Mouse (Mus musculus) C2C12 (cell line): Measurements from ENCODE around the gene Klhl26. TPM values are rescaled to one million over a fixed set of nuclear protein-coding genes. Genes with fewer than 3 reads are reported as not detected.

Experiments
- H3K27me3 ChIP-seq: one replicate; pipeline ENCODE4 v1.6.1; 2011; ENCODE audit not compliant: control insufficient read depth, insufficient read depth, insufficient read length
- H3K36me3 ChIP-seq: one replicate; pipeline ENCODE4 v1.6.1; 2011; ENCODE audit not compliant: control insufficient read depth, insufficient read depth
- H3K4me3 ChIP-seq: one replicate; pipeline ENCODE4 v1.5.1; 2011; ENCODE audit warnings: mild to moderate bottlenecking, control low read depth; ENCODE audit not compliant: poor library complexity, insufficient read depth, severe bottlenecking
- H3K79me2 ChIP-seq: one replicate; pipeline ENCODE4 v1.6.1; 2011; ENCODE audit not compliant: control insufficient read depth, insufficient read depth
- H3K79me3 ChIP-seq: one replicate; pipeline ENCODE4 v1.6.1; 2011; ENCODE audit warnings: low read depth, control low read depth
- H3ac ChIP-seq: one replicate; pipeline ENCODE3; 2011; ENCODE audit warnings: low read depth; ENCODE audit not compliant: control insufficient read depth, insufficient read length
- CEBPB ChIP-seq: IDR thresholded peaks from one replicate; pipeline ENCODE4 v1.6.1; 2011; ENCODE audit warnings: low read depth, mild to moderate bottlenecking, control low read depth, moderate library complexity
- CTCF ChIP-seq: IDR thresholded peaks from one replicate; pipeline ENCODE4 v1.5.1; 2011; ENCODE audit not compliant: control insufficient read depth, insufficient read depth, insufficient read length
- FOSL1 ChIP-seq: IDR thresholded peaks from one replicate; pipeline ENCODE4 v1.8.0; 2011; ENCODE audit warnings: mild to moderate bottlenecking, low read length; ENCODE audit not compliant: poor library complexity, insufficient read depth, severe bottlenecking
- MAX ChIP-seq: IDR thresholded peaks from one replicate; pipeline ENCODE4 v1.6.1; 2011; ENCODE audit warnings: mild to moderate bottlenecking, control low read depth
- MYOD1 ChIP-seq: IDR thresholded peaks from one replicate; pipeline ENCODE4 v1.6.1; 2011; ENCODE audit warnings: low read depth; ENCODE audit not compliant: control insufficient read depth, insufficient read length
- MYOG ChIP-seq: IDR thresholded peaks from one replicate; pipeline ENCODE4 v1.6.1; 2011; ENCODE audit not compliant: control insufficient read depth, insufficient read length; ENCODE audit errors: extremely low read depth
- USF1 ChIP-seq: IDR thresholded peaks from one replicate; pipeline ENCODE4 v1.6.1; 2011; ENCODE audit warnings: low read depth, mild to moderate bottlenecking, control low read depth, moderate library complexity
- polyA plus RNA-seq: library from polyadenylated mRNA; unstranded; fragments of >200 nt; fragmentation: generic; extraction: Trizol; gene quantifications from one replicate; pipeline ENCODE4 v1.2.1, GENCODE M21; 2012; ENCODE audit warnings: missing spikeins

Klhl26 gene
- polyA plus RNA-seq, 1 experiment: 34.4 TPM

GRCm38 (mm10) chr8:70431213-70431612 is 45.6 kb downstream of the Klhl26 start:
- Histone ChIP-seq H3ac (no peak overlapping the region), H3K79me3 (peaks cover 10% of the 10 kb centered on the region), H3K79me2 (peaks cover 82% of the 10 kb centered on the region), H3K27me3 (no peaks in the 10 kb centered on the region), H3K36me3 (no peaks in the 10 kb centered on the region), H3K4me3 (no peak overlapping the region)
- TF ChIP-seq MAX (no peak), MYOD1 (no peak), CEBPB (no peak), CTCF (no peak), FOSL1 (no peak), MYOG (no peak), USF1 (no peak)

- peaks cover 41% of the 10 kb centered on the region for H3K79me2 ChIP-seq
- no peak overlapping the region for H3K4me3 ChIP-seq
- H3ac ChIP-seq: no peak overlapping the region
- TF ChIP-seq CEBPB (no peak), MYOG (no peak), USF1 (no peak), FOSL1 (no peak), MAX (no peak), CTCF (no peak), MYOD1 (no peak)
- no peaks in the 10 kb centered on the region for H3K27me3 ChIP-seq
- H3K79me3 ChIP-seq: peaks cover 8% of the 10 kb centered on the region
- H3K36me3 ChIP-seq: no peaks in the 10 kb centered on the region
These were observed 50.4 kb downstream of the Klhl26 start for GRCm38 (mm10) chr8:70426300-70426907.

GRCm38 (mm10) chr8:70422722-70423121 is 54.0 kb downstream of the Klhl26 start:
- no peak for TF ChIP-seq MYOG
- no peak for TF ChIP-seq MAX
- TF ChIP-seq MYOD1: no peak
- TF ChIP-seq USF1: no peak
- no peak for TF ChIP-seq CEBPB
- no peak for TF ChIP-seq FOSL1
- no peak for TF ChIP-seq CTCF
- no peaks in the 10 kb centered on the region for H3K36me3 ChIP-seq
- H3K79me2 ChIP-seq: peaks cover 15% of the 10 kb centered on the region
- peaks cover 5% of the 10 kb centered on the region for H3K79me3 ChIP-seq
- no peaks in the 10 kb centered on the region for H3K27me3 ChIP-seq
- H3K4me3 ChIP-seq: no peak overlapping the region
- H3ac ChIP-seq: no peak overlapping the region

- Histone ChIP-seq H3ac (no peak overlapping the region), H3K36me3 (no peaks in the 10 kb centered on the region), H3K79me3 (peaks cover 5% of the 10 kb centered on the region), H3K27me3 (no peaks in the 10 kb centered on the region), H3K79me2 (peaks cover 14% of the 10 kb centered on the region), H3K4me3 (no peak overlapping the region)
- TF ChIP-seq MAX (no peak), FOSL1 (no peak), CEBPB (no peak), MYOG (no peak), USF1 (no peak), CTCF (no peak), MYOD1 (no peak)
These were observed 55.2 kb downstream of the Klhl26 start for GRCm38 (mm10) chr8:70421349-70422104.

- Histone ChIP-seq H3K27me3 (no peaks in the 10 kb centered on the region), H3K79me3 (peaks cover 5% of the 10 kb centered on the region), H3K4me3 (no peak overlapping the region), H3ac (peak overlapping the region; percentile 33), H3K79me2 (peaks cover 10% of the 10 kb centered on the region), H3K36me3 (no peaks in the 10 kb centered on the region)
- TF ChIP-seq CTCF (no peak), MYOG (no peak), FOSL1 (no peak), CEBPB (no peak), MAX (no peak), USF1 (no peak)
These were observed 56.7 kb downstream of the Klhl26 start for GRCm38 (mm10) chr8:70419879-70420643.
